Mouse (Mus musculus) forebrain, embryonic 10.5 days (tissue): ENCODE measurements around the gene Pkdrej. TPM values are rescaled to one million over a fixed set of nuclear protein-coding genes. Genes with fewer than 3 reads are reported as not detected.
"Not testable (repeated sequence)": the region's sequence is repeated elsewhere in the genome, so short reads cannot be mapped to it uniquely, and the experiment has no call there.

ENCODE experiments used
- DNase-seq: peaks from one replicate; pipeline ENCODE4 v3.0.0-alpha.2; 2017; ENCODE audit warnings: low spot score; ENCODE audit errors: extremely low spot score
- H3K27ac ChIP-seq: fragments of 300-500 bp; sonication (generic); 2 replicates; pipeline ENCODE4 v1.5.1; 2016; ENCODE audit warnings: mild to moderate bottlenecking
- H3K27me3 ChIP-seq: fragments of 300-500 bp; sonication (generic); 2 replicates; pipeline ENCODE4 v1.6.1; 2016; ENCODE audit warnings: mild to moderate bottlenecking; ENCODE audit not compliant: poor library complexity, severe bottlenecking
- H3K36me3 ChIP-seq: fragments of 300-500 bp; sonication (generic); replicated peaks from 2 replicates; pipeline ENCODE4 v1.6.1; 2016; ENCODE audit warnings: mild to moderate bottlenecking, moderate library complexity
- H3K4me1 ChIP-seq: fragments of 300-500 bp; sonication (generic); 2 replicates; pipeline ENCODE4 v1.6.1; 2016
- H3K4me3 ChIP-seq: fragments of 300-500 bp; sonication (generic); 2 replicates; pipeline ENCODE4 v1.5.1; 2016; ENCODE audit warnings: mild to moderate bottlenecking, moderate library complexity
- H3K9me3 ChIP-seq: fragments of 300-500 bp; sonication (generic); 2 replicates; pipeline ENCODE4 v1.6.1; 2016; ENCODE audit warnings: mild to moderate bottlenecking, moderate library complexity
- WGBS: fragments of 180-500 bp; shearing (Covaris S2); methylation state at CpG from one replicate; pipeline ENCODE4 v1.1.7; 2016; 5-methylcytosine and 5-hydroxymethylcytosine counted together
- polyA plus RNA-seq: library from polyadenylated mRNA; unstranded; fragments of >200 nt; fragmentation: Nextera tagmentation; extraction: Ambion mirVana; gene quantifications from 2 replicates; pipeline ENCODE4 v1.2.1, GENCODE M21; 2016

Gene Pkdrej
- 0.04 and 0.09 TPM in 2 replicates for polyA plus RNA-seq

- peak; percentile 39 for DNase-seq
- H3K27me3 ChIP-seq: peaks cover 44% of the 10 kb centered on the region
- peak within 1 kb of the TSS; percentile 69 for H3K4me3 ChIP-seq
- H3K27ac ChIP-seq: peak within 1 kb of the TSS; percentile 86
- H3K36me3 ChIP-seq: no peaks in the 10 kb centered on the region
- WGBS: 2% methylated on average over 65 of the region's 65 CpGs
- H3K4me1 ChIP-seq: peaks cover 16% of the 10 kb centered on the region
- H3K9me3 ChIP-seq: peaks cover 35% of the 10 kb centered on the region
Measured at GRCm38 (mm10) chr15:85821203-85822010, at the start of gene Pkdrej. Pkdrej (minus strand) TSS chr15:85821734.

- 60% methylated on average over 6 of the region's 6 CpGs for whole genome bisulfite sequencing
- Histone ChIP-seq H3K27me3 (no peaks in the 10 kb centered on the region), H3K4me1 (no peaks in the 10 kb centered on the region), H3K4me3 (no peak overlapping the region), H3K36me3 (peaks cover 100% of the 10 kb centered on the region), H3K9me3 (no peaks in the 10 kb centered on the region), H3K27ac (no peak overlapping the region)
- DNase-seq: peak; percentile 62
Measured at GRCm38 (mm10) chr15:85867696-85868095, 46.2 kb upstream of the Pkdrej start.

DNA sequence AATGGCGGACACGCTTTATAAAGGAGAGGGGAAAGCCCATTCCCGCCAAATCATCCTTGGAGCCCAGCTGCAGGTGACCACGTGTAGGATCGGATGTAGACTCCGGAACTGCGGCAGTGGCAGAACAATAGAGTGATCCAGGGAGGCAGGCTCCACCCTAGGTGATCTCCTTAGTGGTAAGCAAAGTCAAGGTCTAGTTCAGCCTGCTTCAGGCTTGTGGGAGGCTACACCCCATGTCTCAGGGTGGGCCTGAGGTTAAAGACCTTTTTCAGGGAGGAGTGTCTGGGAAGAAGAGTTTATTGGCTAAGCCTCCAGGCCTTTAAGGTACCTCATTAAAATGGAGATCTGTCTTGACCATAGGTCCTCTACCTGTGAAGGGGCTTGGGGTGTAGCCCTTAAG lies 44.4 kb upstream of the Pkdrej start:
- peaks cover 99% of the 10 kb centered on the region for H3K36me3 ChIP-seq
- not testable (repeated sequence) for H3K27me3 ChIP-seq, H3K9me3 ChIP-seq, DNase-seq, H3K4me3 ChIP-seq, H3K27ac ChIP-seq, H3K4me1 ChIP-seq
- 93% methylated on average over 7 of the region's 7 CpGs for WGBS

- no peaks in the 10 kb centered on the region for H3K9me3 ChIP-seq
- H3K36me3 ChIP-seq: peaks cover 37% of the 10 kb centered on the region
- no peaks in the 10 kb centered on the region for H3K27me3 ChIP-seq
- peak within 1 kb of the TSS; percentile 93 for H3K27ac ChIP-seq
- under 1% methylated on average over 42 of the region's 42 CpGs for WGBS
- peaks cover 25% of the 10 kb centered on the region for H3K4me1 ChIP-seq
- peak within 1 kb of the TSS; percentile 72 for H3K4me3 ChIP-seq
- DNase-seq: peak; percentile 96
Measured at GRCm38 (mm10) chr15:85859490-85860031, 38.0 kb upstream of the Pkdrej start, which contains the start of gene Gtse1. Gtse1 (plus strand) TSS chr15:85859745.

GRCm38 (mm10) chr15:85858980-85859489 lies 37.5 kb upstream of the Pkdrej start:
- Histone ChIP-seq H3K4me3 (peak overlapping the region; percentile 72), H3K27me3 (no peaks in the 10 kb centered on the region), H3K27ac (peak overlapping the region; percentile 93), H3K36me3 (peaks cover 32% of the 10 kb centered on the region), H3K4me1 (peaks cover 25% of the 10 kb centered on the region), H3K9me3 (no peaks in the 10 kb centered on the region)
- peak; percentile 24 for DNase-seq
- 12% methylated on average over 15 of the region's 15 CpGs for WGBS

- 85% methylated on average over 12 of the region's 12 CpGs for WGBS
- Histone ChIP-seq H3K27ac (no peak overlapping the region), H3K4me3 (no peak overlapping the region), H3K36me3 (no peaks in the 10 kb centered on the region), H3K27me3 (no peaks in the 10 kb centered on the region), H3K9me3 (no peaks in the 10 kb centered on the region), H3K4me1 (no peaks in the 10 kb centered on the region)
- no peak for DNase-seq
Measured at GRCm38 (mm10) chr15:85851656-85852392, 30.3 kb upstream of the Pkdrej start.

- Histone ChIP-seq H3K36me3 (no peaks in the 10 kb centered on the region), H3K27ac (no peak overlapping the region), H3K27me3 (no peaks in the 10 kb centered on the region), H3K9me3 (no peaks in the 10 kb centered on the region), H3K4me1 (peaks cover 9% of the 10 kb centered on the region), H3K4me3 (no peak overlapping the region)
- DNase-seq: no peak
Measured at GRCm38 (mm10) chr15:85845071-85845470, 23.5 kb upstream of the Pkdrej start.

DNA sequence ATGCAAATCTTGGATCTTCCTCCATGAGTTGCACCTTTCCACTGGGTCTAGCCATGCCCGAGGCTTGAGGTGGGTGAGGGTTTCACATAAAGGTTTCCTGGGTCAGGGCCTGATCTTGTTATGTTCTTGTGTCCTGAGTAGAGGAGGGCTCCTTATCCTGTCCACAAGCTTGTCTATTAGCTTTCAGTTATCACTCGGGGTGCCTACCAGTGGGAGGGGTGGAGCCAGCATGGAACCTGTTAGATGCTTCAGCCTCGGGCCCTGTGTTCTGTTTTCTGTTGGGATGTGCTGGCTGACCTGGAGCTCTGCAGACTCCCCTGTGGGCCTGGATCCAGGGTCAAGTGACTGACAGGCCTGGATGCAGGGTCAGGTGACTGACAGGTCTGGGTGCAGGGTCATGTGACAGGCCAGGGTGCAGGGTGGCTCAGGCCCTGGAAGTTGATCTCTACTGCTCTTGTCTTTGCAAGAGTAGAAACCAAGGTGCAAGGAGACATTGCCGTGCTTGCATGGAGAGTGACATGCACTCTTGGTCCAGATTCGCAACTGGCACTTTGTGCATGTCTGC lies 20.3 kb upstream of the Pkdrej start:
- Histone ChIP-seq H3K4me1 (peaks cover 9% of the 10 kb centered on the region), H3K9me3 (no peaks in the 10 kb centered on the region), H3K27ac (no peak overlapping the region), H3K4me3 (no peak overlapping the region), H3K36me3 (no peaks in the 10 kb centered on the region), H3K27me3 (no peaks in the 10 kb centered on the region)
- DNase-seq: no peak
- 80% methylated on average over 5 of the region's 5 CpGs for WGBS

DNA sequence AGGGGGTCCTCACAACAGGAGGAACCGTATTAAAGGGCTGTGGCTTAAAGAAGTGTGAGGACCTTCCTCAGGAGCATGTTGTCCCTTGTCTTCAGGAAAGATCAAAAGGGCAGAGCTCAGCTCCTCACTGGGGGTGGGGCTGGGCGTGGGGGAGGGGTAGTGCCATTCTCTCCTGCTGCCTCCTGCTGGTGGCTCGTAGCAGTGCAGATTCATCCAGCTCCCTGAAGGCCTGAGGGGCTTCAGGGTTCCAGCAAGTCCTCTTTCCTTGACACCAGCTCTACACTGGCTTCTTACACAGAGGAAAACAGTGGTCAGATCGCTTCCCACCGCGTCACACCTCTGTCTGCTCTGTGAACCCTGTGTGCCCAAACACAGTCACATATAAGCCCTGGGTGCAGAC lies 19.4 kb upstream of the Pkdrej start:
- peaks cover 9% of the 10 kb centered on the region for H3K4me1 ChIP-seq
- no peaks in the 10 kb centered on the region for H3K36me3 ChIP-seq
- H3K4me3 ChIP-seq: no peak overlapping the region
- no peaks in the 10 kb centered on the region for H3K9me3 ChIP-seq
- H3K27ac ChIP-seq: no peak overlapping the region
- WGBS: 34% methylated on average over 6 of the region's 6 CpGs
- peak; percentile 23 for DNase-seq
- H3K27me3 ChIP-seq: no peaks in the 10 kb centered on the region

DNA sequence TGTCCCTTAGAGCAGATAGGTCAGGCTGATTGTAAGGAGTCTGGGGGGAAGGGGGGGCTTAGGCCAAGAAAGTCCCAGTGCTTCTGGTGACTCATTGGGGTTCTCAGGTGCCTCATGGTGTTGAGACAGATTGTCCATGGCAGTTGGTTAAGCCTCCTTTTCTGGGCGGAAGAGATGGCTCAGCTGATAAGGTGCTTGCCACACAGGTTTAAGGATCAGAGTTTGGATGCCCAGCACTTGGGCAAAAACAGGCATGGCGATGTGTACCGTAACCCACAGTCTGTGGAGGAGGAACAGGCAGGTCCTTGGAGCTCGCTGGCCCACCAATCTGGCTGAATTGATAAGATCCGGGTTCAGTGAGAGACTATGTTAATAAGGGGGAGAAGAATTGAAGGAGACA lies 15.4 kb upstream of the Pkdrej start:
- H3K36me3 ChIP-seq: no peaks in the 10 kb centered on the region
- no peak overlapping the region for H3K4me3 ChIP-seq
- DNase-seq: no peak
- WGBS: 94% methylated on average over 5 of the region's 5 CpGs
- H3K27ac ChIP-seq: no peak overlapping the region
- H3K27me3 ChIP-seq: no peaks in the 10 kb centered on the region
- H3K4me1 ChIP-seq: peaks cover 18% of the 10 kb centered on the region
- no peaks in the 10 kb centered on the region for H3K9me3 ChIP-seq

GRCm38 (mm10) chr15:85835335-85835734 lies 13.8 kb upstream of the Pkdrej start:
- Histone ChIP-seq H3K36me3 (no peaks in the 10 kb centered on the region), H3K4me3 (no peak overlapping the region), H3K27me3 (no peaks in the 10 kb centered on the region), H3K4me1 (peaks cover 17% of the 10 kb centered on the region), H3K9me3 (no peaks in the 10 kb centered on the region), H3K27ac (no peak overlapping the region)
- DNase-seq: no peak
- WGBS: 73% methylated on average over 3 of the region's 3 CpGs

DNA sequence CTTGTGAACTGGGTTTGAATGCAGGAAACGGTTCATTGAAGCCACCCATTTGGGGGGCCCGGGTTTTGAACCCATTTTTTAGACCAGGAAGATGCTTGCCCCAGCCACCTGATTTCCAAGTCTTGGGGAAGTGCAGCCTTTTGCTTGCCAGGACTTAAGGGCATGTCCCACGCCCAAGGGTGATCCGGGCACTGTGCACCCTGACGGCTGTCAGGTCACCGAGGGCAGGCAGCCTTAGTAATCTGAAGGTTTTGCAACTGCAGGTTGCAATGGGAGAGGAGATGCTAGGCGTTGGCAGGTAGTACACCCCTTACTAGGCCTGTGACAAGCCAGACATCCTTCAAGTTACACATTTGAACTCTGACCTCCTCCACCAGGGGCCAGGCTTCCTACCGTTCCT lies 11.1 kb upstream of the Pkdrej start:
- DNase-seq: no peak
- Histone ChIP-seq H3K9me3 (no peaks in the 10 kb centered on the region), H3K27me3 (no peaks in the 10 kb centered on the region), H3K27ac (peak overlapping the region; percentile 84; the same call in 1 of the 2 replicates), H3K36me3 (no peaks in the 10 kb centered on the region), H3K4me3 (peak overlapping the region; percentile 64), H3K4me1 (peaks cover 17% of the 10 kb centered on the region)
- WGBS: 54% methylated on average over 8 of the region's 8 CpGs
